Mouse (Mus musculus) stomach, embryonic 16.5 days (tissue): Measurements from ENCODE around the gene Timd2. TPM values are rescaled to one million over a fixed set of nuclear protein-coding genes. Genes with fewer than 3 reads are reported as not detected.
"Not testable (repeated sequence)": the region's sequence is repeated elsewhere in the genome, so short reads cannot be mapped to it uniquely, and the experiment has no call there.

Experiments
- ATAC-seq: fragments of 200-750 bp; cut with Nextera tagmentation; 2 replicates; pipeline ENCODE4 v1.8.0; 2017; ENCODE audit warnings: moderate number of reproducible peaks, moderate TSS enrichment; ENCODE audit not compliant: insufficient read depth, low FRiP score
- H3K27ac ChIP-seq: fragments of 300-500 bp; sonication (generic); 2 replicates; pipeline ENCODE4 v1.5.1; 2014; ENCODE audit warnings: low read length
- H3K27me3 ChIP-seq: fragments of 300-500 bp; sonication (generic); 2 replicates; pipeline ENCODE4 v1.6.1; 2014; ENCODE audit warnings: low read length, control low read depth, mixed read lengths; ENCODE audit not compliant: control insufficient read depth, insufficient read depth
- H3K36me3 ChIP-seq: fragments of 300-500 bp; sonication (generic); 2 replicates; pipeline ENCODE4 v1.6.1; 2014; ENCODE audit warnings: low read length; ENCODE audit not compliant: control insufficient read depth, insufficient read depth
- H3K4me1 ChIP-seq: fragments of 300-500 bp; sonication (generic); 2 replicates; pipeline ENCODE4 v1.6.1; 2014; ENCODE audit warnings: low read length, control low read depth, mixed read lengths; ENCODE audit not compliant: control insufficient read depth, insufficient read depth
- H3K4me2 ChIP-seq: fragments of 300-500 bp; sonication (generic); 2 replicates; pipeline ENCODE4 v1.6.1; 2014; ENCODE audit warnings: low read depth, low read length, mixed read lengths
- H3K4me3 ChIP-seq: fragments of 300-500 bp; sonication (generic); replicated peaks from 2 replicates; pipeline ENCODE4 v1.5.1; 2014; ENCODE audit warnings: mild to moderate bottlenecking, low read length
- H3K9ac ChIP-seq: fragments of 300-500 bp; sonication (generic); 2 replicates; pipeline ENCODE4 v1.6.1; 2014; ENCODE audit warnings: low read length
- H3K9me3 ChIP-seq: fragments of 300-500 bp; sonication (generic); replicated peaks from 2 replicates; pipeline ENCODE4 v1.6.1; 2016; ENCODE audit warnings: low read length, control low read depth; ENCODE audit not compliant: control insufficient read depth
- WGBS: fragments of 180-500 bp; shearing (Covaris S2); extraction: QIAGEN DNeasy Blood & Tissue Kit; methylation state at CpG from one replicate; pipeline ENCODE4 v1.1.7; 2014; 5-methylcytosine and 5-hydroxymethylcytosine counted together
- polyA plus RNA-seq: library from polyadenylated mRNA; unstranded; fragments of >200 nt; fragmentation: Nextera tagmentation; extraction: Ambion mirVana; gene quantifications from 2 replicates; pipeline ENCODE4 v1.2.1, GENCODE M21; 2015

Gene Timd2
- polyA plus RNA-seq, 1 experiment from 2014 or later = 3.3 TPM

GRCm38 (mm10) chr11:46682842-46683241 lies 24.0 kb downstream of the Timd2 start:
- Histone ChIP-seq H3K4me1 (no peaks in the 10 kb centered on the region), H3K4me2 (no peak overlapping the region), H3K4me3 (no peak overlapping the region), H3K36me3 (no peaks in the 10 kb centered on the region), H3K9me3 (no peaks in the 10 kb centered on the region), H3K9ac (no peak overlapping the region), H3K27ac (no peak overlapping the region), H3K27me3 (no peaks in the 10 kb centered on the region)
- ATAC-seq = no peak
- 75% methylated on average over 1 of the region's 1 CpGs for WGBS

GRCm38 (mm10) chr11:46667938-46668337 lies 38.9 kb downstream of the Timd2 start:
- WGBS = 72% methylated on average over 2 of the region's 2 CpGs
- no peak overlapping the region for H3K9ac ChIP-seq
- no peak overlapping the region for H3K27ac ChIP-seq
- H3K4me2 ChIP-seq = no peak overlapping the region
- no peak overlapping the region for H3K4me3 ChIP-seq
- no peaks in the 10 kb centered on the region for H3K9me3 ChIP-seq
- H3K27me3 ChIP-seq = no peaks in the 10 kb centered on the region
- no peaks in the 10 kb centered on the region for H3K36me3 ChIP-seq
- ATAC-seq = no peak
- no peaks in the 10 kb centered on the region for H3K4me1 ChIP-seq

GRCm38 (mm10) chr11:46667105-46667504 lies 39.8 kb downstream of the Timd2 start:
- ATAC-seq = no peak
- Histone ChIP-seq H3K4me2 (no peak overlapping the region), H3K4me3 (no peak overlapping the region), H3K9me3 (no peaks in the 10 kb centered on the region), H3K36me3 (no peaks in the 10 kb centered on the region), H3K27me3 (no peaks in the 10 kb centered on the region), H3K27ac (no peak overlapping the region), H3K9ac (no peak overlapping the region), H3K4me1 (no peaks in the 10 kb centered on the region)
- 95% methylated on average over 3 of the region's 3 CpGs for WGBS

GRCm38 (mm10) chr11:46665599-46666522 lies 41.0 kb downstream of the Timd2 start:
- Histone ChIP-seq H3K4me3 (no peak overlapping the region), H3K4me1 (no peaks in the 10 kb centered on the region), H3K9me3 (no peaks in the 10 kb centered on the region), H3K36me3 (no peaks in the 10 kb centered on the region), H3K4me2 (no peak overlapping the region), H3K27me3 (no peaks in the 10 kb centered on the region), H3K9ac (no peak overlapping the region), H3K27ac (no peak overlapping the region)
- WGBS = 59% methylated on average over 6 of the region's 6 CpGs
- ATAC-seq = no peak

- ATAC-seq = no peak
- Histone ChIP-seq H3K9ac (no peak overlapping the region), H3K27ac (no peak overlapping the region), H3K4me2 (no peak overlapping the region), H3K36me3 (no peaks in the 10 kb centered on the region), H3K4me1 (no peaks in the 10 kb centered on the region), H3K4me3 (no peak overlapping the region), H3K9me3 (no peaks in the 10 kb centered on the region), H3K27me3 (no peaks in the 10 kb centered on the region)
- WGBS = 69% methylated on average over 4 of the region's 4 CpGs
These were observed 43.6 kb downstream of the Timd2 start for GRCm38 (mm10) chr11:46663215-46663614.

GRCm38 (mm10) chr11:46652476-46652875 lies 54.4 kb downstream of the Timd2 start:
- Histone ChIP-seq H3K9ac (no peak overlapping the region), H3K4me1 (no peaks in the 10 kb centered on the region), H3K27me3 (no peaks in the 10 kb centered on the region), H3K27ac (no peak overlapping the region), H3K9me3 (no peaks in the 10 kb centered on the region), H3K36me3 (no peaks in the 10 kb centered on the region), H3K4me2 (no peak overlapping the region), H3K4me3 (no peak overlapping the region)
- 80% methylated on average over 3 of the region's 3 CpGs for WGBS
- no peak for ATAC-seq

- not testable (repeated sequence) for H3K27ac ChIP-seq, ATAC-seq, H3K36me3 ChIP-seq, H3K4me3 ChIP-seq, H3K9me3 ChIP-seq, H3K4me2 ChIP-seq, H3K4me1 ChIP-seq, H3K9ac ChIP-seq, H3K27me3 ChIP-seq
- 53% methylated on average over 3 of the region's 3 CpGs for WGBS
These were observed 57.2 kb downstream of the Timd2 start for GRCm38 (mm10) chr11:46649655-46650054.

- Histone ChIP-seq H3K4me3 (no peak overlapping the region), H3K27ac (no peak overlapping the region), H3K9ac (no peak overlapping the region), H3K4me2 (no peak overlapping the region), H3K9me3 (no peaks in the 10 kb centered on the region), H3K27me3 (no peaks in the 10 kb centered on the region), H3K4me1 (no peaks in the 10 kb centered on the region), H3K36me3 (no peaks in the 10 kb centered on the region)
- WGBS = 64% methylated on average over 1 of the region's 1 CpGs
- no peak for ATAC-seq
These were observed 62.0 kb downstream of the Timd2 start for GRCm38 (mm10) chr11:46644824-46645223.

- Histone ChIP-seq H3K4me2 (no peak overlapping the region), H3K36me3 (no peaks in the 10 kb centered on the region), H3K9ac (no peak overlapping the region), H3K27me3 (no peaks in the 10 kb centered on the region), H3K4me1 (no peaks in the 10 kb centered on the region), H3K27ac (no peak overlapping the region), H3K9me3 (no peaks in the 10 kb centered on the region), H3K4me3 (no peak overlapping the region)
- 61% methylated on average over 3 of the region's 3 CpGs for WGBS
- no peak for ATAC-seq
These were observed 70.3 kb downstream of the Timd2 start for GRCm38 (mm10) chr11:46636568-46636967.
